Mouse (Mus musculus): ENCODE measurements at regions not wholly inside any gene's neighbourhood (a gene's known extent, or its start where the extent isn't known, plus 50 kb on each side); places are given as distances from the start of the nearest gene placed in this dataset.
"Not testable (repeated sequence)": the region's sequence is repeated elsewhere in the genome, so short reads cannot be mapped to it uniquely, and the experiment has no call there.

DNA sequence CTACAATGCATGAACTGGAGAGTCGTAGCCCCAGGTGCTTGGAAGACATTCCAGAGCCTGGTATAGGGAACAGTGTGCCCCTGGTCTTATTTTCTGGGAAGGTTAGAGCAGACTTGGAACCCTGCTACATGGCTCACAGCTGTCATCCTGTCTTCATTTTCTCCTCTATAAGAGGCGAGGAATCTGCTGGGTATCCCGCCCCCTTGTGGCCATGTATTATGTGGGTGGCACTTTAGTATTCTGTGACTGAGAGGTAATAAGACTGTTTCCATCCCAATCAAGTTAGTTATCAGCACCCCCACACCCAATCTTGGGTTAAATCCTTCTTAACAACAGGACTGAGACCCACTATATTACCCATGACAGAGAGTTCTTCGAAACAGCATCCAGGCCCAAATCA is 69.4 kb upstream of the Erap1 start:
- not testable (repeated sequence) for TF ChIP-seq POLR2A (IDR thresholded peaks at IDR 0.05; ENCODE audit: borderline replicate concordance, insufficient read depth, low read length); CTCF (IDR thresholded peaks at IDR 0.05; ENCODE audit: borderline replicate concordance, insufficient read depth, low read depth, low read length)

Data from cerebellum, adult 2 months (tissue).